Mouse (Mus musculus): ENCODE data around the gene St6galnac3. TPM values are rescaled to one million over a fixed set of nuclear protein-coding genes. Genes with fewer than 3 reads are reported as not detected.

Gene St6galnac3
- polyA plus RNA-seq, 1 experiment from 2014 or later: 34.9 TPM

- Histone ChIP-seq H3K27me3 (ENCODE audit: control insufficient read depth, insufficient read depth, low read length) (no peaks in the 10 kb centered on the region), H3K9ac (ENCODE audit: low read length) (no peak overlapping the region), H3K9me3 (replicated peaks; ENCODE audit: control insufficient read depth, low read length) (no peaks in the 10 kb centered on the region), H3K4me1 (ENCODE audit: control insufficient read depth, insufficient read depth, low read length) (no peaks in the 10 kb centered on the region), H3K27ac (ENCODE audit: low read length) (no peak overlapping the region), H3K4me2 (ENCODE audit: low read depth, low read length) (no peak overlapping the region), H3K36me3 (ENCODE audit: control insufficient read depth, insufficient read depth, low read length) (no peaks in the 10 kb centered on the region), H3K4me3 (replicated peaks; ENCODE audit: low read length) (no peak overlapping the region)
- 89% methylated on average over 4 of the region's 4 CpGs for WGBS
- no peak for ATAC-seq (ENCODE audit: insufficient read depth, low FRiP score)
Observed at GRCm38 (mm10) chr3:153483691-153484090, 241.3 kb downstream of the St6galnac3 start.

DNA sequence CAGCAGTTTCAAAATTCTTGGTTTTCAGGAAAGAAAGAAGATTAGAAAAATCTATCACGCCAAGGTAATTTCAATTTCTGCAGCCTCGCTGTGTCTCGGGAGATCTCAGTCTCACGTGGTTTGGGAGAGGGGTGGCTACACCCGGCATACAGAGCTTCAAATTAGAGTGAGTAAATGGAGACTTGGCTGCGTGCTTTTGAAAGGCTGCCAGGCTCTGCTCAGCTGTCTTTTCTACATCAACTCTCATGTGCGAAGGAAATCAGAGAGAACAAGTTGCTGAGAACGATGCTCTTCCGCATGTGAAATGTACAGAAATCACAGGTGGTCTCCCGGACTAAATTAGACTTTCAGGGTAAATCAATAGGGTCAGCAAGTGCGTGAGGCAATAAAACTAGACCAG is 242.9 kb downstream of the St6galnac3 start:
- 66% methylated on average over 11 of the region's 11 CpGs for WGBS
- Histone ChIP-seq H3K36me3 (ENCODE audit: control insufficient read depth, insufficient read depth, low read length) (no peaks in the 10 kb centered on the region), H3K4me2 (ENCODE audit: low read depth, low read length) (no peak overlapping the region), H3K27me3 (ENCODE audit: control insufficient read depth, insufficient read depth, low read length) (no peaks in the 10 kb centered on the region), H3K4me3 (replicated peaks; ENCODE audit: low read length) (no peak overlapping the region), H3K9ac (ENCODE audit: low read length) (no peak overlapping the region), H3K4me1 (ENCODE audit: control insufficient read depth, insufficient read depth, low read length) (no peaks in the 10 kb centered on the region), H3K27ac (ENCODE audit: low read length) (no peak overlapping the region), H3K9me3 (replicated peaks; ENCODE audit: control insufficient read depth, low read length) (no peaks in the 10 kb centered on the region)
- no peak for ATAC-seq (ENCODE audit: insufficient read depth, low FRiP score)

- no peak overlapping the region for H3K4me2 ChIP-seq (ENCODE audit: low read depth, low read length)
- no peak overlapping the region for H3K4me3 ChIP-seq (replicated peaks; ENCODE audit: low read length)
- no peak for ATAC-seq (ENCODE audit: insufficient read depth, low FRiP score)
- no peaks in the 10 kb centered on the region for H3K36me3 ChIP-seq (ENCODE audit: control insufficient read depth, insufficient read depth, low read length)
- no peaks in the 10 kb centered on the region for H3K4me1 ChIP-seq (ENCODE audit: control insufficient read depth, insufficient read depth, low read length)
- no peak overlapping the region for H3K27ac ChIP-seq (ENCODE audit: low read length)
- H3K9me3 ChIP-seq (replicated peaks; ENCODE audit: control insufficient read depth, low read length): no peaks in the 10 kb centered on the region
- WGBS: 85% methylated on average over 6 of the region's 6 CpGs
- H3K9ac ChIP-seq (ENCODE audit: low read length): no peak overlapping the region
- H3K27me3 ChIP-seq (ENCODE audit: control insufficient read depth, insufficient read depth, low read length): no peaks in the 10 kb centered on the region
Observed at GRCm38 (mm10) chr3:153481012-153481411, 244.0 kb downstream of the St6galnac3 start.

- Histone ChIP-seq H3K27ac (ENCODE audit: low read length) (no peak overlapping the region), H3K36me3 (ENCODE audit: control insufficient read depth, insufficient read depth, low read length) (no peaks in the 10 kb centered on the region), H3K4me2 (ENCODE audit: low read depth, low read length) (no peak overlapping the region), H3K4me1 (ENCODE audit: control insufficient read depth, insufficient read depth, low read length) (no peaks in the 10 kb centered on the region), H3K4me3 (replicated peaks; ENCODE audit: low read length) (no peak overlapping the region), H3K9ac (ENCODE audit: low read length) (no peak overlapping the region), H3K9me3 (replicated peaks; ENCODE audit: control insufficient read depth, low read length) (no peaks in the 10 kb centered on the region), H3K27me3 (ENCODE audit: control insufficient read depth, insufficient read depth, low read length) (no peaks in the 10 kb centered on the region)
- 68% methylated on average over 5 of the region's 5 CpGs for WGBS
- ATAC-seq (ENCODE audit: insufficient read depth, low FRiP score): no peak
Observed at GRCm38 (mm10) chr3:153480636-153481006, 244.4 kb downstream of the St6galnac3 start.

DNA sequence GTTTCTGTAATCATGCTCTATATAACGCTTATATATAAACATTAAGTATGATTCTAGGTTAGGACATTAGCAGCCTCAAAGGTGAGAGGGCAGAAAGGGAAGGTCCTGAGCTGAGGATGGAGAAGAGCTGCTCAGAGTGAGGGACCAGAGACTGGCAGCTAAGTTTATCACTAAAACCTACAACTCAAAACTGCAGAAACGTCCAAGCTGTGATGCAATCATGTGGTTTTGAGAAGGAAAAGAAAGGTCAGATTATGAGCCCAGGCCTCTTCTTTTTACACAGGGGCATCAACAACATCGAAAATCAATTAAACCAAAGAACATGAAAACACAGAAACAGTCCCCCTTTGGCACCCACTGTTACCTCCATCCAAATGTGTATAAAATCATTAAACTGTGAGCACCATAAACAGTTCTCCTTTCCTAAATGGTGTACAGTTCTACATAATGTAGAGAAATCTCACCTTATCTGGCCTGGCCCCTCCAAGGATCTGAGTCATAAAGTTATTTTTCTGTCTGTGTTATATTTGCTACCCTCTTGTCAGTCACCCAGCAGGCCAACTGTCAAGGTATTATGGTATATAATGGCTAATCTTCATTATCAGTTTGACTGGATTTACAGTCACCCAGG is 244.9 kb downstream of the St6galnac3 start:
- Histone ChIP-seq H3K9ac (ENCODE audit: low read length) (no peak overlapping the region), H3K9me3 (replicated peaks; ENCODE audit: control insufficient read depth, low read length) (no peaks in the 10 kb centered on the region), H3K27me3 (ENCODE audit: control insufficient read depth, insufficient read depth, low read length) (no peaks in the 10 kb centered on the region), H3K4me1 (ENCODE audit: control insufficient read depth, insufficient read depth, low read length) (no peaks in the 10 kb centered on the region), H3K4me3 (replicated peaks; ENCODE audit: low read length) (no peak overlapping the region), H3K27ac (ENCODE audit: low read length) (no peak overlapping the region), H3K4me2 (ENCODE audit: low read depth, low read length) (no peak overlapping the region), H3K36me3 (ENCODE audit: control insufficient read depth, insufficient read depth, low read length) (no peaks in the 10 kb centered on the region)
- WGBS: 73% methylated on average over 3 of the region's 3 CpGs
- no peak for ATAC-seq (ENCODE audit: insufficient read depth, low FRiP score)

DNA sequence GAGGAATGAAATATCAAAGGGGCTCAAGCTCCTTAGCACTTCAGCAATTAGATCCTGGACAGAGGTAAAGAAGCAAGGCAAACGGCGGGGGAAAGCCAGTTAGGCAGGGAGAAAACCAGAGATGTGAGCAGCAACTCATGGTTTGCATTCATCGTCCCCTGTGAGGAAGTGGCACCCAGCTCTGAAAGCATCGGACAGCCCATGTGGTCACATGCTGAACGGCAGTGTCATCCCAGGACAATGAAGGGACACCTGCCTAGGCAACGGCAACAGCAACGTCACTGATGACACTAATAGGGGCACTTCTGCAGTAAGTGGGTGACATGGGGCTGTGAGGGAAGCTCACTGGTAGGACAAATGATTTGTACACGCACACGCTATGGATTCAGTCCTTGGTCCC is 249.1 kb downstream of the St6galnac3 start:
- Histone ChIP-seq H3K4me1 (ENCODE audit: control insufficient read depth, insufficient read depth, low read length) (no peaks in the 10 kb centered on the region), H3K36me3 (ENCODE audit: control insufficient read depth, insufficient read depth, low read length) (no peaks in the 10 kb centered on the region), H3K9ac (ENCODE audit: low read length) (no peak overlapping the region), H3K4me2 (ENCODE audit: low read depth, low read length) (no peak overlapping the region), H3K9me3 (replicated peaks; ENCODE audit: control insufficient read depth, low read length) (no peaks in the 10 kb centered on the region), H3K4me3 (replicated peaks; ENCODE audit: low read length) (no peak overlapping the region), H3K27me3 (ENCODE audit: control insufficient read depth, insufficient read depth, low read length) (no peaks in the 10 kb centered on the region), H3K27ac (ENCODE audit: low read length) (no peak overlapping the region)
- WGBS: 91% methylated on average over 9 of the region's 9 CpGs
- no peak for ATAC-seq (ENCODE audit: insufficient read depth, low FRiP score)

DNA sequence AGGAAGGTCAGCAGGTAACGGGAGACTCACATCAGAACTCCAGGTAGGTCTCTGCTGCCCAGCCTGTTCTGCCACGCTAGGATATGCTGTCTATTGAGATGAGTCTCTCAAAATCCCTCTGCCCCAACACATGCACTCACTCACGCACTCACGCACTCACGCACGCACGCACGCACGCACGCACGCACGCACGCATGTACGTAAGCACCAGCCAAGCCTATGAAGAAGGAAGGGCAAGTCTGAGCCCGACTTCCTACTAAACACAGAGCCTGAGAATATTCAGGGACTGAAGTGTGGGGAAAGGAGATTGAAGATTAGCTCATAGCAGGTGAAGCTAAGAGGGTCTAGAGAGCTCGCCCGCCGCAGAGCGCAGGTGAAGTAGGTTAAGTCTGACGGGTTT is 249.5 kb downstream of the St6galnac3 start:
- H3K9ac ChIP-seq (ENCODE audit: low read length): no peak overlapping the region
- H3K9me3 ChIP-seq (replicated peaks; ENCODE audit: control insufficient read depth, low read length): no peaks in the 10 kb centered on the region
- H3K4me3 ChIP-seq (replicated peaks; ENCODE audit: low read length): no peak overlapping the region
- WGBS: 94% methylated on average over 20 of the region's 20 CpGs
- H3K36me3 ChIP-seq (ENCODE audit: control insufficient read depth, insufficient read depth, low read length): no peaks in the 10 kb centered on the region
- H3K27ac ChIP-seq (ENCODE audit: low read length): no peak overlapping the region
- H3K4me1 ChIP-seq (ENCODE audit: control insufficient read depth, insufficient read depth, low read length): no peaks in the 10 kb centered on the region
- ATAC-seq (ENCODE audit: insufficient read depth, low FRiP score): no peak
- H3K27me3 ChIP-seq (ENCODE audit: control insufficient read depth, insufficient read depth, low read length): no peaks in the 10 kb centered on the region
- H3K4me2 ChIP-seq (ENCODE audit: low read depth, low read length): no peak overlapping the region

GRCm38 (mm10) chr3:153472583-153473471 is 252.1 kb downstream of the St6galnac3 start:
- no peak overlapping the region for H3K9ac ChIP-seq (ENCODE audit: low read length)
- H3K27ac ChIP-seq (ENCODE audit: low read length): no peak overlapping the region
- no peak overlapping the region for H3K4me3 ChIP-seq (replicated peaks; ENCODE audit: low read length)
- H3K27me3 ChIP-seq (ENCODE audit: control insufficient read depth, insufficient read depth, low read length): no peaks in the 10 kb centered on the region
- no peak for ATAC-seq (ENCODE audit: insufficient read depth, low FRiP score)
- no peak overlapping the region for H3K4me2 ChIP-seq (ENCODE audit: low read depth, low read length)
- H3K9me3 ChIP-seq (replicated peaks; ENCODE audit: control insufficient read depth, low read length): no peaks in the 10 kb centered on the region
- no peaks in the 10 kb centered on the region for H3K36me3 ChIP-seq (ENCODE audit: control insufficient read depth, insufficient read depth, low read length)
- WGBS: 71% methylated on average over 11 of the region's 11 CpGs
- no peaks in the 10 kb centered on the region for H3K4me1 ChIP-seq (ENCODE audit: control insufficient read depth, insufficient read depth, low read length)

- 80% methylated on average over 6 of the region's 6 CpGs for WGBS
- Histone ChIP-seq H3K27me3 (ENCODE audit: control insufficient read depth, insufficient read depth, low read length) (no peaks in the 10 kb centered on the region), H3K27ac (ENCODE audit: low read length) (no peak overlapping the region)
Observed at GRCm38 (mm10) chr3:153463849-153464248, 261.1 kb downstream of the St6galnac3 start.

More at GRCm38 (mm10) chr3:153463849-153464248, 261.1 kb downstream of the St6galnac3 start:
- Histone ChIP-seq H3K4me2 (ENCODE audit: low read depth, low read length) (no peak overlapping the region), H3K4me3 (replicated peaks; ENCODE audit: low read length) (no peak overlapping the region), H3K4me1 (ENCODE audit: control insufficient read depth, insufficient read depth, low read length) (no peaks in the 10 kb centered on the region), H3K36me3 (ENCODE audit: control insufficient read depth, insufficient read depth, low read length) (no peaks in the 10 kb centered on the region), H3K9ac (ENCODE audit: low read length) (no peak overlapping the region), H3K9me3 (replicated peaks; ENCODE audit: control insufficient read depth, low read length) (peaks cover 5% of the 10 kb centered on the region; the same call in 1 of the 2 replicates)
- ATAC-seq (ENCODE audit: insufficient read depth, low FRiP score): no peak
